Mouse (Mus musculus) frontal cortex, adult 2 months (tissue): Measurements from ENCODE around the gene Pxn. TPM values are rescaled to one million over a fixed set of nuclear protein-coding genes. Genes with fewer than 3 reads are reported as not detected.
A peak's percentile ranks its signal among the peaks of the same experiment; 100 is the strongest.

ENCODE experiments used
- DNase-seq, 2 experiments: peaks; one replicate each; pipeline ENCODE4 v3.0.0; 2022; ENCODE audit warnings: low spot score in 1 of 2; ENCODE audit errors: extremely low spot score in 1 of 2
- polyA plus RNA-seq: library from polyadenylated mRNA; depleted of rRNA; stranded (reverse); fragments of >200 nt; gene quantifications from 2 replicates; pipeline ENCODE4 v1.2.3, GENCODE M21; 2012; rRNA removed

The Pxn gene
- polyA plus RNA-seq = 35.3 and 36.9 TPM in 2 replicates

GRCm38 (mm10) chr5:115506454-115507201 is at the start of gene Pxn:
Gene Pxn, plus strand, starts transcription at chr5:115506676.
- DNase-seq = peak; percentile 50 to 91

DNA sequence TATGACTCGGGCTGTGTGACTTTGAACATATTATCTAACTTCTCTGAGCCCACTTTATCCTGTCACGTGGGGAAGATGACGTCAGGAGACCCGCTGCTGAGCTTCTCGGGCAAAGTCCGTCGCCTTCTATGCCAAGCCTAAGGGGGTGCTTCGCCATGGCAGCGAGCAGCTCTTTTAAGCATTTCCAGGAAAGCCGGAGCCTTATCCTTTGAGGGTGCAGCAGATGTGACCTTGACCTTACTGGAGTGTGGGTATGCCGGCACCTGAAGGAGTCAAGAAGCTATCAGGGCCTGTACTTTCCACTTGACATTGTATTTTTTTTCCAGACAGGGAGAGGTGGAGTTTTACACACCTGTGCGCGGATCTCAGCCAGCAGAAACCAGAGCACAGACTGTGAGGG is 47.6 kb upstream of the Pxn start:
- no peak for DNase-seq

- no peak for DNase-seq
Observed at GRCm38 (mm10) chr5:115464408-115465115, 41.9 kb upstream of the Pxn start.

GRCm38 (mm10) chr5:115465642-115466420 is 40.6 kb upstream of the Pxn start, which contains the start of gene Pla2g1b:
Gene Pla2g1b, plus strand, starts transcription at chr5:115466262.
- DNase-seq = no peak

- DNase-seq = no peak
Observed at GRCm38 (mm10) chr5:115469791-115470190, 36.7 kb upstream of the Pxn start.

DNA sequence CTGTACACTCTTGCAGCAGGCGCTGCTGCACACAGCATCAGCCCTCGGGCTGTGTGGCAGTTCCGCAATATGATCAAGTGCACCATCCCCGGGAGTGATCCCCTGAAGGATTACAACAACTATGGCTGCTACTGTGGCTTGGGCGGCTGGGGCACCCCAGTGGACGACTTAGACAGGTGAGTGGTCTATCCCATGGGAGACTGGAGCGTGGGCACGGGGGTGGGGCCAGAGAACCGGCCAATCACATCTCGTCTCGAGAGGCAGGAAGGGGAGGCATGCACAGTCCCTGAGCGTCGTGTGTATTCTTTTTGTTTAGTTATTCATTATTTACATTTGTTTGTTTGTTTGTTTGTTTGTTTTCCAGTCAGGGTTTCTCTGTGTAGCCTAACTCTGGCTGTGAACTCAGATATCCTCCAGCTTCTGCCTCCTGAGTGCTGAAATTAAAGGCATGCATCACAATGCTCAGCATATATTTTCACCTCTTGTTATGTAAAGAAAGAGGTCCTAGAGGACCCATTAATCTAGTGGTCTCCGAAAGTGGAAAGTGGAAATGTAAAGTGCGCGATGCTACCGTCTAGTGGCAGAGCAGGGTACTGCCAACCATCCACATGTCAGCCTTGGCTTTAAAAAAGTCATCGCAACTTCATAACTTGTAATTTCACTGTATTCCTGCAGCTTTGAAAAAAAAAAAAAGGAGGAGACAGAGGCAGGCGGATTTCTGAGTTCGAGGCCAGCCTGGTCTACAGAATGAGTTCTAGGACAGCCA is 35.5 kb upstream of the Pxn start:
- DNase-seq = peak in 1 of 2 experiments; percentile 71

DNA sequence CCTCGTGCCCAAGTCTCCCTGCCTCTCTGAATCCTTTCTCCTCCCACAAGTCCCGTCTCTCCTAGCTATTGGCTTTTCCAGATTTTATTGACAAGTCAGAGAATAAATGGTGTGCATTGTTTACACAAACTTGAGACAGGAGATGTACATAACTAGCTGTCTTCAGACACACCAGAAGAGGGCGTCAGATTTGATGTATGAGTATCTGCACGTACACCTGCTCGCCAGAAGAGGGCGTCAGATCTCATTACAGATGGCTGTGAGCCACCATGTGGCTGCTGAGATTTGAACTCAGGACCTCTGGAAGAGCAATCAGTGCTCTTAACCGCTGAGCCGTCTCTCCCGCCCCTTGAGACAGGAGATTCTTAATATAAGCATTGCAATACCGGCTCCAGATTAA is 33.3 kb upstream of the Pxn start:
- DNase-seq = no peak

GRCm38 (mm10) chr5:115474174-115474828 is 32.2 kb upstream of the Pxn start:
- no peak for DNase-seq

DNA sequence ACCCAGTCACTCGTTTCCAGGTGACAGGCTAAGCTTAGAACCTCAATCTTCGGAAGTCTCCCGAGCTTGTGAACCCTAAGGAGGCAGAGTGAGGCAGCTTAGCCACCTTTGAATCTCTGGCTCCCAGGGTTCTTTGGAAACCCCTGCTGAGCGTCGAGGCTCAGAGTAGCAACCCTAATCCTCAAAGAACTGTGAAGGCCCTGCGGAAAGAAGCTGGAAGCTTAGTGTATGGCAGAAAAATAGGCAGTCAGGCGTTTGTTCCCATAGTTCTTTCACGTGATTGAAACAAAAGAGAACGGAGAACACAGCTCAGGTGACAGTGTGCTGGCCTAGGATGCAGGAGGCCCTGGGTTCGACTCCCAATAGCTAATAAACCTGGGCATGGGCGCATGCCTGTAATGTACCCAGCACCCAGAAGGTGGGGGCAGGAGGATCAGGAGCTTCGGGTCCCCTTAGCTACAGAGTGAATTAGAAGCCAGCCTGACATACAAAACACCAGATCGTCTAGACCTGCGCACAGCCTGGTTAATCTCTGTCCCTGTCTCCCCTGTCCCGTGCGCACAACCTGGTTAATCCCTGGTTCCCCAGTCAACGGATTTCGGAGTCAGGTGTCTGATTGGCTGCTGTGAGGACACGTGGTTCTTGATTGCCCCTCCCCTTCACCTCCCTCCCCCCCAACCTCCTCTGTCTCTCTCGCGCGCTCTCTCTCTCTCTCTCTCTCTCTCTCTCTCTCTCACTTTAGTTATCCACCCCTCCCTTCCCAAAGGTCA is 31.0 kb upstream of the Pxn start:
- DNase-seq = peak in 1 of 2 experiments; percentile 59

DNA sequence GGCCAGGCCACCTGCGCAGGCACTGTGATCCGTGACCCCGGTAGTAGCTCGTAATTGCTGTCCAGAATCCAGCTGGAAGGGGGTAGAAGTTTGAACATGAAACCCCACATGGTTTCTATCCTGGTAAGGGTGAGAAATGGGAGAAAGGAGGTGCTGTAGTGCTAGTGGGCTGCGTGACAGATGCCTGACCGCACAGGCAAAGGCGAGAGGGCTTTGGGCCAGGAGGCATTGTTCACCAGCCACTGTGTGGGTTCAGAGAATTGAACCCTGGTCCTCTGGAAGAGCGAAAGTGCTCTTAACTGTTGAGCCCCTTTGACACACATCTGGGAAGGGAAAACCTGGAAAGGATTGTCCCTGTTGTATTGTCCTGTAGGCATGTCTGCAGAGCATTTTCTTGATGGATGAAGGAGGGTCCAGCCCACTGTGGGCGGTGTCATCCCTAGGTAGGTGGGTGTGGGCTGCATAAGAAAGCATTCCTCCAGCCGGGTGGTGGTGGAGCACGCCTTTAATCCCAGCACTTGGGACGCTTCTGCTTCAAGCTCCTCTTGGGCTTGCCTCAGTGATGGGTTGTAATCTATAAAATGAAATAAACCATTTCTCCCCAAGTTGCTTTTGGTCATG is 30.3 kb upstream of the Pxn start:
- DNase-seq = no peak

DNA sequence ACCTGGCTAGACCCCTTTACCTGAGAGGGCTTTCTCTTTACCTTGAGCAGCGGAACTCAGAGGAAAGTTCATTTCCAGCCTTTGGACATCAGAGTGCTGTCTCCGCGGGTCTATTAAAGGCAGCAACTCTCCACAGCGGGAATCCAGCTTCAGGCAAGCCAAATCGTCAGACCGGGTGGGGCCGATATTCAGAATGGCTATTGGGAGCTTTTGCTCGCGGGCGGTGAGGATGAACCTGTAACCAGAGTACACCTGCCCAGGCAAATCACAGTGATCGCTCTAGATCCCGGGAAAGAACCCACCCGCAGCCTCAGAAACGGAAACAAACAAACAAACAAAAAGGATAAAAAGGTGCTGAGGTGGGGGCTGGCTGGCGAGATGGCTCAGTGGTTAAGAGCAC is 26.9 kb upstream of the Pxn start:
- DNase-seq = no peak

GRCm38 (mm10) chr5:115480101-115480500 is 26.4 kb upstream of the Pxn start:
- DNase-seq = no peak

- DNase-seq = no peak
Observed at GRCm38 (mm10) chr5:115482390-115483265, 23.8 kb upstream of the Pxn start.

- no peak for DNase-seq
Observed at GRCm38 (mm10) chr5:115483385-115483784, 23.1 kb upstream of the Pxn start.

DNA sequence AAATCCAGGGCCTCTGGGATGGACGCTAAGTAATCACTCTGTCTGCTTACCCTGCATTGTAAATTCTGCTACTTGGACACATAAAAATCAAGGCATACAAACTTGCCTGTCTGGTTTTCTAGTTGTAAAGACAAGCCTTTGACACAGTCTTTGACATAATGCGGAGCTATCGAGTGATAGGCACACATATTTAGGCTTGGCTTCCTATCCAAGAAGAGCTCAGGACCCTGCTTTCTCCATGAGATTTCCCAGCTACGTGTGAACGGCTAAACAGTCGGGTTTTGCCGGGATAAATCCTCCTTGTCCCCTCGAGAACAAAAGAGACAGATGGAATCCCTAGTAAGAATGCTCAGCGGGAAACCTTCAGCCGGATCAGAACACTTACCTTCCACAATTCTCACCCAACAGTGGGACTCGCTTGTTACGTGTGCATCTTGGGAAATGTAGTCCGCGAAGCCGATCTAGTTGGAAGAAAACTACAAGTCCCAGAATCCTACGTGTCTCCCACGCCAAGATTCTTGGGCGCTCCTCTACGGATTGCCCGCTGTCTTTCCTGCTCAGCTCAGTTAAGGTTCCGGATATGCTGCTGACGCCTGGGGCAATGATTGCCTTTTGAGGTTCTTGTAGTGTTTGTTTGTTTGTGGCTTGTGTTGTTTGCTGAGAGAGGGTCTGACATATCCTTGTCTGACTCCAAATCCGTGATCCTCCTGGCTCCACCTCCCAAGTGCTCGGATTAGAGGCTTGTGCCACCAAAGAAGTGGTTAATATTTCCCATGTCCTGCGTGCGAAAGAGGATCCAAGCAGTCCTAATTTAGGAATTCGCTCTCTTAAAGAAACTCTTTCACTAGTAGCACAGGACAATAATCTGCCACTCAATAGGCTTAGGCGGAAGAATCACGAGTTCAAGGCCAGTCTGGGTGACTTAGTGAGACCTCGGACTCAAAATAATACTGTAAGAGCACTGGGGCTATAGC is 22.2 kb upstream of the Pxn start, which contains the start of gene Sirt4:
Gene Sirt4 (minus strand): TSS at position 779 of the 974 bp plus-strand sequence.
- DNase-seq = peak; percentile 92 to 95

GRCm38 (mm10) chr5:115484996-115485395 is 21.5 kb upstream of the Pxn start:
- DNase-seq = no peak
